Mouse (Mus musculus) heart, adult 2 months (tissue): ENCODE measurements at regions not wholly inside any gene's neighbourhood (a gene's known extent, or its start where the extent isn't known, plus 50 kb on each side); places are given as distances from the start of the nearest gene placed in this dataset.

ENCODE experiments used
- CTCF ChIP-seq: fragments of 200-600 bp; IDR thresholded peaks from 2 replicates; pipeline ENCODE4 v1.8.1; 2022; ENCODE audit warnings: antibody characterized with exemption, mild to moderate bottlenecking, moderate library complexity
- EP300 ChIP-seq: fragments of 200-500 bp; IDR thresholded peaks from 2 replicates; pipeline ENCODE4 v1.6.1; 2011; ENCODE audit warnings: low read depth, low read length, control low read depth; ENCODE audit not compliant: insufficient read depth
- POLR2A ChIP-seq: fragments of 200-500 bp; IDR thresholded peaks from 2 replicates; pipeline ENCODE4 v1.6.1; 2011; ENCODE audit warnings: mild to moderate bottlenecking, low read depth, low read length, control low read depth; ENCODE audit not compliant: insufficient read depth

GRCm38 (mm10) chr17:69686383-69686782, 247.3 kb downstream of the Akain1 start:
- TF ChIP-seq CTCF: no peak
- no peak for TF ChIP-seq POLR2A
- TF ChIP-seq EP300: no peak
